Mouse (Mus musculus) left cerebral cortex, postnatal 36 days (tissue): Measurements from ENCODE around the gene Synrg. TPM values are rescaled to one million over a fixed set of nuclear protein-coding genes. Genes with fewer than 3 reads are reported as not detected.

Experiments used
- DNase-seq, 2 experiments: peaks; one replicate each; pipeline ENCODE4 v3.0.0; 2021 to 2022; ENCODE audit warnings: low spot score in 2 of 2, mixed read lengths in 1 of 2
- intact Hi-C: fragments of 180-260 bp; cut with DNase I; formaldehyde crosslinking; loops from one replicate; pipeline ENCODE4 v1.15.1; 2025
- total RNA-seq, 2 experiments: library from RNA; stranded (reverse); gene quantifications; 2 replicates each; pipeline ENCODE4 v1.2.3; 2021

The Synrg gene
- 10 to 100 TPM; 58.1 to 58.8 TPM for total RNA-seq

- intact Hi-C loops = loop anchor here (5.0 kb wide), 1 partner anchor 48 kb away; no protein-coding TSS in a partner anchor
- peak; percentile 87 to 89 for DNase-seq
These were observed at the start of gene Synrg for GRCm38 (mm10) chr11:83963991-83964921. Gene Synrg (plus strand): TSS chr11:83964428.

- no peak for DNase-seq
- intact Hi-C loops = no loop called here
These were observed 49.7 kb upstream of the Synrg start for GRCm38 (mm10) chr11:83914501-83914900.

- DNase-seq = no peak
- intact Hi-C loops = no loop called here
These were observed 41.6 kb upstream of the Synrg start for GRCm38 (mm10) chr11:83922600-83922999.

- DNase-seq = no peak
- intact Hi-C loops = no loop called here
These were observed 37.1 kb upstream of the Synrg start for GRCm38 (mm10) chr11:83927097-83927496.

- intact Hi-C loops = no loop called here
- no peak for DNase-seq
These were observed 31.6 kb upstream of the Synrg start for GRCm38 (mm10) chr11:83932506-83933106.

- intact Hi-C loops = no loop called here
- no peak for DNase-seq
These were observed 30.9 kb upstream of the Synrg start for GRCm38 (mm10) chr11:83933376-83933775.

- DNase-seq = peak; percentile 63 to 65
- intact Hi-C loops = loop anchor here (1.0 to 2.0 kb wide), 2 partner anchors 121 to 151 kb away; no protein-coding TSS in a partner anchor
These were observed 28.1 kb upstream of the Synrg start for GRCm38 (mm10) chr11:83935986-83936665.

- no peak for DNase-seq
- intact Hi-C loops = no loop called here
These were observed 25.7 kb upstream of the Synrg start for GRCm38 (mm10) chr11:83938556-83938955.

- intact Hi-C loops = loop anchor here (5.0 kb wide), 1 partner anchor 90 kb away; the partner anchor contains the start of gene Hnf1b
- peak; percentile 89 to 90 for DNase-seq
These were observed 22.0 kb upstream of the Synrg start, which contains the start of gene Ddx52 for GRCm38 (mm10) chr11:83941950-83942840. Gene Ddx52 (plus strand): TSS chr11:83942062.

- no peak for DNase-seq
- intact Hi-C loops = no loop called here
These were observed 7.4 kb upstream of the Synrg start for GRCm38 (mm10) chr11:83956822-83957221.

GRCm38 (mm10) chr11:83961983-83962382 is 2.2 kb upstream of the Synrg start:
- intact Hi-C loops = loop anchor here (5.0 kb wide), 1 partner anchor 50 kb away; no protein-coding TSS in a partner anchor
- DNase-seq = peak; percentile 17 to 39

- intact Hi-C loops = loop anchor here (5.0 kb wide), 1 partner anchor 100 kb away; the partner anchor contains the start of gene Dusp14
These were observed 3.4 kb downstream of the Synrg start for GRCm38 (mm10) chr11:83967436-83968204.

GRCm38 (mm10) chr11:83968205-83968575 is 4.0 kb downstream of the Synrg start:
- DNase-seq = no peak
- intact Hi-C loops = loop anchor here (5.0 kb wide), 1 partner anchor 99 kb away; the partner anchor contains the start of gene Dusp14

More at GRCm38 (mm10) chr11:83967436-83968204, 3.4 kb downstream of the Synrg start:
- no peak for DNase-seq

GRCm38 (mm10) chr11:83969040-83969439 is 4.8 kb downstream of the Synrg start:
- DNase-seq = no peak
- intact Hi-C loops = loop anchor here (5.0 kb wide), 1 partner anchor 98 kb away; the partner anchor contains the start of gene Dusp14

GRCm38 (mm10) chr11:83974561-83975346 is 10.5 kb downstream of the Synrg start:
- intact Hi-C loops = no loop called here
- DNase-seq = no peak

- intact Hi-C loops = no loop called here
- DNase-seq = no peak
These were observed 11.3 kb downstream of the Synrg start for GRCm38 (mm10) chr11:83975488-83975887.
